Mouse (Mus musculus): ENCODE measurements at regions not wholly inside any gene's neighbourhood (a gene's known extent, or its start where the extent isn't known, plus 50 kb on each side); places are given as distances from the start of the nearest gene placed in this dataset.
"Not testable (repeated sequence)": the region's sequence is repeated elsewhere in the genome, so short reads cannot be mapped to it uniquely, and the experiment has no call there.

- H3K27me3 ChIP-seq (replicated peaks; ENCODE audit: control insufficient read depth, insufficient read depth, low read length): no peaks in the 10 kb centered on the region
- H3K4me1 ChIP-seq (ENCODE audit: control insufficient read depth, insufficient read depth, low read length): peaks cover 8% of the 10 kb centered on the region
- H3K4me2 ChIP-seq (ENCODE audit: low read depth, low read length): no peak overlapping the region
- WGBS: 61% methylated on average over 11 of the region's 11 CpGs
- no peak overlapping the region for H3K9ac ChIP-seq (ENCODE audit: low read depth, low read length)
- H3K4me3 ChIP-seq (ENCODE audit: low read depth, low read length): no peak overlapping the region
- no peak overlapping the region for H3K27ac ChIP-seq (replicated peaks; ENCODE audit: low read depth, low read length)
- H3K36me3 ChIP-seq (ENCODE audit: control insufficient read depth, insufficient read depth, low read length): no peaks in the 10 kb centered on the region
- no peak for ATAC-seq (ENCODE audit: low read depth)
- H3K9me3 ChIP-seq (ENCODE audit: control insufficient read depth, low read length): no peaks in the 10 kb centered on the region
- DNase-seq (ENCODE audit: low spot score): no peak
Observed at GRCm38 (mm10) chr13:32454419-32455146, 116.0 kb upstream of the Gmds start.

GRCm38 (mm10) chr13:32449710-32450417, 111.3 kb upstream of the Gmds start:
- H3K9me3 ChIP-seq (ENCODE audit: control insufficient read depth, low read length): no peaks in the 10 kb centered on the region
- H3K4me3 ChIP-seq (ENCODE audit: low read depth, low read length): no peak overlapping the region
- 46% methylated on average over 8 of the region's 8 CpGs for WGBS
- H3K36me3 ChIP-seq (ENCODE audit: control insufficient read depth, insufficient read depth, low read length): no peaks in the 10 kb centered on the region
- H3K9ac ChIP-seq (ENCODE audit: low read depth, low read length): no peak overlapping the region
- ATAC-seq (ENCODE audit: low read depth) (peak; percentile 93), DNase-seq (ENCODE audit: low spot score) (peak; percentile 89)
- H3K4me2 ChIP-seq (ENCODE audit: low read depth, low read length): no peak overlapping the region
- H3K27ac ChIP-seq (replicated peaks; ENCODE audit: low read depth, low read length): no peak overlapping the region
- H3K4me1 ChIP-seq (ENCODE audit: control insufficient read depth, insufficient read depth, low read length): peaks cover 4% of the 10 kb centered on the region
- no peaks in the 10 kb centered on the region for H3K27me3 ChIP-seq (replicated peaks; ENCODE audit: control insufficient read depth, insufficient read depth, low read length)

- Histone ChIP-seq H3K4me2 (ENCODE audit: low read depth, low read length) (no peak overlapping the region), H3K9ac (ENCODE audit: low read depth, low read length) (no peak overlapping the region), H3K4me1 (ENCODE audit: control insufficient read depth, insufficient read depth, low read length) (no peaks in the 10 kb centered on the region), H3K9me3 (ENCODE audit: control insufficient read depth, low read length) (no peaks in the 10 kb centered on the region), H3K36me3 (ENCODE audit: control insufficient read depth, insufficient read depth, low read length) (no peaks in the 10 kb centered on the region), H3K4me3 (ENCODE audit: low read depth, low read length) (no peak overlapping the region), H3K27ac (replicated peaks; ENCODE audit: low read depth, low read length) (no peak overlapping the region), H3K27me3 (replicated peaks; ENCODE audit: control insufficient read depth, insufficient read depth, low read length) (no peaks in the 10 kb centered on the region)
- ATAC-seq (ENCODE audit: low read depth) (no peak), DNase-seq (ENCODE audit: low spot score) (no peak)
- 72% methylated on average over 3 of the region's 3 CpGs for WGBS
Observed at GRCm38 (mm10) chr13:32444531-32444930, 106.0 kb upstream of the Gmds start.

DNA sequence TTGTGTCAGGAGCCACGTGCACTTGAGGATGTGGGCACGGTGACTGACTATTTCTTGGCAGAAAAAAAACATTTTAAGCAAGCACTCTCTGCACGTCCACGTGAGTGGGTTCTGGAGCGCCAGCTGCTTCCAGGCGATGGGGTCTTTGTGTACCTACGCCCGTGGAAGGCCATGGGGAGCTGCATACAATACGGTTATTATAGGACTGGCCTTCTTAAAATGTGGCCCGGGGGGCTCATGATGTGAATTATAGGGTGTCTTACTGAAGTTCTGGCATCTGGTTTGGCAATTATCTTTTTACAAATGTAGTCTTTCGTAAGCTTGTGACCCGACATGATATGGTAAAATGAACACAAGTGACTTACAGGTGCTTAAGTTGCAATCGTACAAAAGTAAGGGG, 103.5 kb upstream of the Gmds start:
- Histone ChIP-seq H3K36me3 (ENCODE audit: control insufficient read depth, insufficient read depth, low read length) (no peaks in the 10 kb centered on the region), H3K4me1 (ENCODE audit: control insufficient read depth, insufficient read depth, low read length) (peaks cover 2% of the 10 kb centered on the region; the same call in 1 of the 2 replicates), H3K4me3 (ENCODE audit: low read depth, low read length) (no peak overlapping the region), H3K9me3 (ENCODE audit: control insufficient read depth, low read length) (no peaks in the 10 kb centered on the region), H3K27me3 (replicated peaks; ENCODE audit: control insufficient read depth, insufficient read depth, low read length) (no peaks in the 10 kb centered on the region), H3K9ac (ENCODE audit: low read depth, low read length) (no peak overlapping the region), H3K27ac (replicated peaks; ENCODE audit: low read depth, low read length) (no peak overlapping the region), H3K4me2 (ENCODE audit: low read depth, low read length) (no peak overlapping the region)
- ATAC-seq (ENCODE audit: low read depth) (no peak), DNase-seq (ENCODE audit: low spot score) (no peak)
- 75% methylated on average over 13 of the region's 13 CpGs for WGBS

- no peak for ATAC-seq (ENCODE audit: low read depth)
- Histone ChIP-seq H3K4me2 (ENCODE audit: low read depth, low read length) (no peak overlapping the region), H3K9me3 (ENCODE audit: control insufficient read depth, low read length) (no peaks in the 10 kb centered on the region), H3K27ac (replicated peaks; ENCODE audit: low read depth, low read length) (no peak overlapping the region), H3K9ac (ENCODE audit: low read depth, low read length) (no peak overlapping the region), H3K27me3 (replicated peaks; ENCODE audit: control insufficient read depth, insufficient read depth, low read length) (0 out of 2 replicates have a peak, but pooled peaks cover 3% of the 10 kb centered on the region), H3K4me1 (ENCODE audit: control insufficient read depth, insufficient read depth, low read length) (peaks cover 6% of the 10 kb centered on the region), H3K36me3 (ENCODE audit: control insufficient read depth, insufficient read depth, low read length) (no peaks in the 10 kb centered on the region), H3K4me3 (ENCODE audit: low read depth, low read length) (no peak overlapping the region)
- WGBS: 69% methylated on average over 5 of the region's 5 CpGs
- no peak for DNase-seq (ENCODE audit: low spot score)
Observed at GRCm38 (mm10) chr13:32435136-32435535, 96.6 kb upstream of the Gmds start.

- Histone ChIP-seq H3K4me3 (ENCODE audit: low read depth, low read length) (no peak overlapping the region), H3K9me3 (ENCODE audit: control insufficient read depth, low read length) (no peaks in the 10 kb centered on the region), H3K4me2 (ENCODE audit: low read depth, low read length) (no peak overlapping the region), H3K9ac (ENCODE audit: low read depth, low read length) (no peak overlapping the region), H3K27ac (replicated peaks; ENCODE audit: low read depth, low read length) (no peak overlapping the region), H3K27me3 (replicated peaks; ENCODE audit: control insufficient read depth, insufficient read depth, low read length) (no peaks in the 10 kb centered on the region), H3K4me1 (ENCODE audit: control insufficient read depth, insufficient read depth, low read length) (no peaks in the 10 kb centered on the region), H3K36me3 (ENCODE audit: control insufficient read depth, insufficient read depth, low read length) (no peaks in the 10 kb centered on the region)
- 55% methylated on average over 3 of the region's 3 CpGs for WGBS
- peak; percentile 16 for DNase-seq (ENCODE audit: low spot score)
- peak; percentile 33; the same call in 1 of the 2 replicates for ATAC-seq (ENCODE audit: low read depth)
Observed at GRCm38 (mm10) chr13:32428482-32428881, 89.9 kb upstream of the Gmds start.

DNA sequence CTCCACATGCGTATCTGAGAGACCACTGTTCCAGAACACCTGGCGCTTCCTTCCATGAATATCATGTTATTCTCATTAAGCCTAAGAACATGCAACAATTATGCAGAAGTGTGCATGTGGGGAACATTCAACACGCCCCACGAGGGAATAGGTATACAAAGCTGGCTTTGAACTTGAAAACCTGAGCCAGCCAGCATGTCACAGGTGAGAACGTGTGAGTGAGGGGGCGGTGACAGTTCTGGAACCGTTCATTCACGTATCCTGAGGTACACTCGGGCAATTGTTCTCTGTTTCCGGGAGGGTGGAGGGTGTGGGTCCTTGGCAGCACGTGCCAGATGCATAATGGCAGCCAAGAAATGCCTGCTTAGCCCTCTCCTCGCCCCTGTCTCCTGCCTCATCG, 88.4 kb upstream of the Gmds start:
- H3K4me1 ChIP-seq (ENCODE audit: control insufficient read depth, insufficient read depth, low read length): no peaks in the 10 kb centered on the region
- H3K9me3 ChIP-seq (ENCODE audit: control insufficient read depth, low read length): no peaks in the 10 kb centered on the region
- no peak overlapping the region for H3K9ac ChIP-seq (ENCODE audit: low read depth, low read length)
- H3K27ac ChIP-seq (replicated peaks; ENCODE audit: low read depth, low read length): no peak overlapping the region
- H3K36me3 ChIP-seq (ENCODE audit: control insufficient read depth, insufficient read depth, low read length): no peaks in the 10 kb centered on the region
- DNase-seq (ENCODE audit: low spot score) (no peak), ATAC-seq (ENCODE audit: low read depth) (no peak)
- no peak overlapping the region for H3K4me2 ChIP-seq (ENCODE audit: low read depth, low read length)
- H3K4me3 ChIP-seq (ENCODE audit: low read depth, low read length): no peak overlapping the region
- no peaks in the 10 kb centered on the region for H3K27me3 ChIP-seq (replicated peaks; ENCODE audit: control insufficient read depth, insufficient read depth, low read length)
- 74% methylated on average over 13 of the region's 13 CpGs for WGBS

DNA sequence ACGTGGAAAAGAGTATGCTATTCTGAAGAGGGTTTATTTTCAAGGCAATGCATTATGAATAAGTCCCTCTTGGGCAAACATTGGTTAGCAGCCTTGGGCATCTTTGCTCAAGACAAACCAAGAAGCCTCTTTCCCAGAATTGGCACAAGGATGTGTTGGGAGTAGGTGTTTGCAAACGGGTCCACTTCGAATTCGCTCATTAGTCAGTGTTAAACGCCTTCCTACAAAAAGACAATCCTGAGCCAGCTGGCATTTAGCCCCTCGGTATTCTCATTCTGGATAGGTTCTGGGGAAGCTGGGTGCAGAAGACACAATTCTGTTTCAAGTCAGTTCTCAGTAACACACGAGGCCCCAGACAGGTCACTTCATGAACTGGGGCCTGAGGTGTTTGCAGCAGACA, 87.7 kb upstream of the Gmds start:
- WGBS: 80% methylated on average over 7 of the region's 7 CpGs
- Histone ChIP-seq H3K4me3 (ENCODE audit: low read depth, low read length) (no peak overlapping the region), H3K4me1 (ENCODE audit: control insufficient read depth, insufficient read depth, low read length) (no peaks in the 10 kb centered on the region), H3K27me3 (replicated peaks; ENCODE audit: control insufficient read depth, insufficient read depth, low read length) (no peaks in the 10 kb centered on the region), H3K36me3 (ENCODE audit: control insufficient read depth, insufficient read depth, low read length) (no peaks in the 10 kb centered on the region), H3K27ac (replicated peaks; ENCODE audit: low read depth, low read length) (no peak overlapping the region), H3K9ac (ENCODE audit: low read depth, low read length) (no peak overlapping the region), H3K4me2 (ENCODE audit: low read depth, low read length) (no peak overlapping the region), H3K9me3 (ENCODE audit: control insufficient read depth, low read length) (no peaks in the 10 kb centered on the region)
- no peak for DNase-seq (ENCODE audit: low spot score)
- ATAC-seq (ENCODE audit: low read depth): no peak

GRCm38 (mm10) chr13:32424543-32424942, 86.0 kb upstream of the Gmds start:
- not testable (repeated sequence) for H3K4me3 ChIP-seq (ENCODE audit: low read depth, low read length); H3K9ac ChIP-seq (ENCODE audit: low read depth, low read length); H3K4me2 ChIP-seq (ENCODE audit: low read depth, low read length); ATAC-seq (ENCODE audit: low read depth); H3K4me1 ChIP-seq (ENCODE audit: control insufficient read depth, insufficient read depth, low read length); H3K36me3 ChIP-seq (ENCODE audit: control insufficient read depth, insufficient read depth, low read length); H3K27me3 ChIP-seq (replicated peaks; ENCODE audit: control insufficient read depth, insufficient read depth, low read length); H3K9me3 ChIP-seq (ENCODE audit: control insufficient read depth, low read length); H3K27ac ChIP-seq (replicated peaks; ENCODE audit: low read depth, low read length); DNase-seq (ENCODE audit: low spot score)
- 84% methylated on average over 9 of the region's 9 CpGs for WGBS
